Mouse (Mus musculus): ENCODE measurements around the gene Tnnt1. TPM values are rescaled to one million over a fixed set of nuclear protein-coding genes. Genes with fewer than 3 reads are reported as not detected.

The Tnnt1 gene
- polyA plus RNA-seq, 1 experiment from 2014 or later: 13.4 TPM

DNA sequence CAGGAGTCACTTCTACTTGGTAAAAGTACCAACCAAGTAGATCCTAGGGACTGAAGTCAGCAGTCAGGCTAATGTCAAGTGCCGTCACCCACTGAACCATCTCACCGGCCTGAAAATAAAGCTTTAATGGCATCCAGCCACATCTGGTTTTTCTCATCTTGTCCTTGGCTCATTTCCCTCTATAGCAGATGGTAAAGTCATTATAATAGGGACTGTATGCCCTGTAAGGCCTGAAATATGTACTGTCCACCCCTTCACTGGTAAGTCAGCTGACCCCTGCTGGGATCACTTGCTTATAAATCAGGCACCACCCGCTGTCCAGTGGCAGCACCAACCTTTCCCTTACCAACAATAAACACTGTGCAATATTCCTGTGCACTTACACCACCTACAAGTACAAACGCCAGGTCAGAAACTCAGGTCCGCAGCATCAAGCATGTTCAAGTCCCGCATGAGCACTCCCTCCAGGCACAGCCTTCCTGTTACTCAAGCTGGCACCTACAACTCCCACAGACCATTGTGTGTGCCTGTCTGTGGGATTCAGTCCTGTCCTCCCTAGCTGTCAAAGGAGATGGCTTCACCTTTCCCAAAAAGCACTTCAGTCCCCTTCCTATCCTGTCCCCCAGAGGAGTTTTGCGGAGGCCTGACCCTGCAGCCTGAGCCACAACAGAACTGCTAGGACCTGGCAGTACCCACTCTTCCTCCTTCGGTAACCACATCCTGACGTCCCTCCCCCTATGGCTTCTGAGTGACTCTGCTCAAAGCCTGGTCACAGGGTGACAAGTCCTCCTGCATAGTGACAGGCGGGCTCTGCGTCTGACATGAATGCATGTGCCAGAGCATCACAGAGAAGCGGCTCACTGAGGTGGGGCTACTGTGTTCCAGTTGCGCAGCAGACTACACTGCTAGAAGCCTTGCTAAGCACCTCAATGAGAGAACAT lies 23.6 kb downstream of the Tnnt1 start:
- no peaks in the 10 kb centered on the region for H3K27me3 ChIP-seq (ENCODE audit: control insufficient read depth, insufficient read depth, low read length)
- H3K4me1 ChIP-seq (ENCODE audit: control insufficient read depth, insufficient read depth, low read length): no peaks in the 10 kb centered on the region
- peaks cover 45% of the 10 kb centered on the region for H3K36me3 ChIP-seq (ENCODE audit: control insufficient read depth, insufficient read depth, low read length)
- no peak overlapping the region for H3K4me2 ChIP-seq (replicated peaks; ENCODE audit: low read depth, low read length)
- H3K27ac ChIP-seq (ENCODE audit: low read depth, low read length): no peak overlapping the region
- H3K9me3 ChIP-seq (ENCODE audit: control insufficient read depth, low read length): no peaks in the 10 kb centered on the region
- 68% methylated on average over 13 of the region's 13 CpGs for WGBS
- ATAC-seq (ENCODE audit: low FRiP score, low TSS enrichment): peak; percentile 75
- no peak overlapping the region for H3K4me3 ChIP-seq (ENCODE audit: low read length)
- no peak overlapping the region; the same call in 1 of the 2 replicates for H3K9ac ChIP-seq (ENCODE audit: low read depth, low read length)

DNA sequence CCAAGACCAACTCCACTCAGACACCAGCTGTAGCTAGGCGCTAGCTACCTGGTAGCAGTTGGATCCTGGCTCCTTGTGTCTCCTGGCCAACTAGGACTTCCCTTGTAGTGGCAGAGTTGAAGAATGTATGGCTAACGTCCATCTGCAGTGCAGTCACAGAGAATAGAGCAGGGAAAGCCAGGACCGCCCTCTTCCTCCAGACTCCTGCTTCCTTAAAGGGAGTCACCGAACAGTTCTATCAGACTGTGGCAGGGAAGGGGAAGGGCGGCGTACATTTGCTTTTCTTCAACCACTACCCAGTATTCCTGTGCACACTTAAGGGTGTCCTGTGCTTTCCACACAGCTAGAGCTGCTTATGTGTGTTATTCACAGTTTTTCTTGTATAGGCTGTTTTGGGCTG lies 24.9 kb downstream of the Tnnt1 start:
- Histone ChIP-seq H3K9ac (ENCODE audit: low read depth, low read length) (no peak overlapping the region), H3K9me3 (ENCODE audit: control insufficient read depth, low read length) (no peaks in the 10 kb centered on the region), H3K4me1 (ENCODE audit: control insufficient read depth, insufficient read depth, low read length) (no peaks in the 10 kb centered on the region), H3K4me3 (ENCODE audit: low read length) (no peak overlapping the region), H3K36me3 (ENCODE audit: control insufficient read depth, insufficient read depth, low read length) (peaks cover 37% of the 10 kb centered on the region), H3K4me2 (replicated peaks; ENCODE audit: low read depth, low read length) (no peak overlapping the region), H3K27ac (ENCODE audit: low read depth, low read length) (no peak overlapping the region), H3K27me3 (ENCODE audit: control insufficient read depth, insufficient read depth, low read length) (no peaks in the 10 kb centered on the region)
- no peak for ATAC-seq (ENCODE audit: low FRiP score, low TSS enrichment)
- WGBS: 81% methylated on average over 6 of the region's 6 CpGs

DNA sequence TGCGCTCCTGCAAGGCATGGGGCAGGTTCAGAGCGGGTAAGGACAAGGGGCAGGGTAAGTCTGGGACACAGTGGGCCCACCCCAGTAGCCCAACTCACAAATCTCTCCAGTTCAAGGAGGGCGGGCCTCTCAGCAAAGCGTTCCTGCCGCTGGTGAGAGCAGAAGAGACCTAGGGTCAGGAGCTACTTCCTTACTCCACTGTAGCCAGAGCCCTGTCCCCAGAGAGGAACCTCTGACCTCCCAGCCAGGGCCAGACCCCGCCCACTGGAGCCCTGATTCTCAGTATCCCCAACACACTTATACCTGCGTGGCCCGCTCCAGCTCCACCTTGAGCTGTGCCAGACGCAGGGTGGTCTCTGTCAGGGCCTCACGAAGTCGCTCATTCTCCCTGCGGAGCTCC lies 33.9 kb downstream of the Tnnt1 start:
- Histone ChIP-seq H3K4me2 (replicated peaks; ENCODE audit: low read depth, low read length) (no peak overlapping the region), H3K9me3 (ENCODE audit: control insufficient read depth, low read length) (no peaks in the 10 kb centered on the region), H3K27ac (ENCODE audit: low read depth, low read length) (no peak overlapping the region), H3K36me3 (ENCODE audit: control insufficient read depth, insufficient read depth, low read length) (peaks cover 55% of the 10 kb centered on the region), H3K9ac (ENCODE audit: low read depth, low read length) (no peak overlapping the region), H3K4me1 (ENCODE audit: control insufficient read depth, insufficient read depth, low read length) (peaks cover 10% of the 10 kb centered on the region), H3K4me3 (ENCODE audit: low read length) (no peak overlapping the region), H3K27me3 (ENCODE audit: control insufficient read depth, insufficient read depth, low read length) (no peaks in the 10 kb centered on the region)
- no peak for ATAC-seq (ENCODE audit: low FRiP score, low TSS enrichment)
- 88% methylated on average over 12 of the region's 12 CpGs for WGBS

DNA sequence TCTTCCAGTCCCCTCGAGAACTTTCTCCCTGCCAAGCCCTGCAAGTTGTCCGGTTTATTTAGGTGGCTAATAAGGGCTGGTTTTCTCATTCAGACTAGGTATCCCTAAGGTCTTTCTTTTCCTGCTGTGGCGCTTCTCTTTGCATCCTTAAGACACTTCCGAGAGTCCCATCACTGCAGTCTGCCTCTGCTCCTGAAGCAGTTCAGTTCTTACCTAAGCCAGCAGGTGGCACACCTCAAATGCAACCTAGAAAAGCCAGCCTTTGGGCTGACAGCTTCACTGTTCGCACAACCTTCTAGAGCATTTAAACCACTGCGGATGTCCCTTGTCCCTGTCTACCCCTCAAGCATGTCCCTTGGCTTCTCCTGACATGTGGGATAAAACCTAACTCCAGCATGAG lies 36.5 kb downstream of the Tnnt1 start:
- no peaks in the 10 kb centered on the region for H3K9me3 ChIP-seq (ENCODE audit: control insufficient read depth, low read length)
- ATAC-seq (ENCODE audit: low FRiP score, low TSS enrichment): no peak
- peaks cover 10% of the 10 kb centered on the region for H3K4me1 ChIP-seq (ENCODE audit: control insufficient read depth, insufficient read depth, low read length)
- peaks cover 38% of the 10 kb centered on the region for H3K36me3 ChIP-seq (ENCODE audit: control insufficient read depth, insufficient read depth, low read length)
- WGBS: 22% methylated on average over 6 of the region's 6 CpGs
- H3K27me3 ChIP-seq (ENCODE audit: control insufficient read depth, insufficient read depth, low read length): peaks cover 8% of the 10 kb centered on the region; the same call in 1 of the 2 replicates
- no peak overlapping the region for H3K4me3 ChIP-seq (ENCODE audit: low read length)
- no peak overlapping the region for H3K9ac ChIP-seq (ENCODE audit: low read depth, low read length)
- no peak overlapping the region for H3K4me2 ChIP-seq (replicated peaks; ENCODE audit: low read depth, low read length)
- H3K27ac ChIP-seq (ENCODE audit: low read depth, low read length): no peak overlapping the region

DNA sequence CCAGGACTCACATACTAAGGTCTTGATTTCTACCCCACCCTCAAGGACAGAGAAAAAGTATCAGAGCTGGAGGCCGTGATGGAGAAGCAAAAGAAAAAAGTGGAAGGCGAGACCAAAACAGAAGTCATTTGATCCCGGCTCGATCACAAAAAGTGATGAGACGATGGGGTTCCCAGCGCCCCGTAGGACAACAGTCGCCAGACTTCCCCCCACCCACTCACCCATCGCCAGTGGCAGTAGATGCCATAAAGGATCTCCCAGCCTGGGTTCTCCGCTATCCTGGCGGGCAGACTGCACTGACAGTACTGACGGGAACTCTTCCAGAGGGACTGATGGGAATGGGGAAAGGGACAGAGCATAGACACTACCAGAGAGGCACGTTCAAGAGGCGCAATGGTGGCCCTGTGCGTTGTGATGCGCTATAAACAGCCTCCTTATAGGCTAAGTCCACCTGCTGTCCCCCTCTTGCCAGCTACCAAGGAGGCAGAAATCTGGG lies 37.3 kb downstream of the Tnnt1 start:
- Histone ChIP-seq H3K9ac (ENCODE audit: low read depth, low read length) (peak overlapping the region; percentile 51; the same call in 1 of the 2 replicates), H3K27ac (ENCODE audit: low read depth, low read length) (peak overlapping the region; percentile 66; the same call in 1 of the 2 replicates), H3K4me3 (ENCODE audit: low read length) (peak overlapping the region; percentile 42), H3K4me2 (replicated peaks; ENCODE audit: low read depth, low read length) (peak overlapping the region; percentile 67), H3K4me1 (ENCODE audit: control insufficient read depth, insufficient read depth, low read length) (peaks cover 10% of the 10 kb centered on the region), H3K27me3 (ENCODE audit: control insufficient read depth, insufficient read depth, low read length) (peaks cover 14% of the 10 kb centered on the region; the same call in 1 of the 2 replicates), H3K9me3 (ENCODE audit: control insufficient read depth, low read length) (no peaks in the 10 kb centered on the region), H3K36me3 (ENCODE audit: control insufficient read depth, insufficient read depth, low read length) (peaks cover 30% of the 10 kb centered on the region)
- ATAC-seq (ENCODE audit: low FRiP score, low TSS enrichment): peak; percentile 4; the same call in 1 of the 2 replicates
- WGBS: 2% methylated on average over 16 of the region's 16 CpGs

DNA sequence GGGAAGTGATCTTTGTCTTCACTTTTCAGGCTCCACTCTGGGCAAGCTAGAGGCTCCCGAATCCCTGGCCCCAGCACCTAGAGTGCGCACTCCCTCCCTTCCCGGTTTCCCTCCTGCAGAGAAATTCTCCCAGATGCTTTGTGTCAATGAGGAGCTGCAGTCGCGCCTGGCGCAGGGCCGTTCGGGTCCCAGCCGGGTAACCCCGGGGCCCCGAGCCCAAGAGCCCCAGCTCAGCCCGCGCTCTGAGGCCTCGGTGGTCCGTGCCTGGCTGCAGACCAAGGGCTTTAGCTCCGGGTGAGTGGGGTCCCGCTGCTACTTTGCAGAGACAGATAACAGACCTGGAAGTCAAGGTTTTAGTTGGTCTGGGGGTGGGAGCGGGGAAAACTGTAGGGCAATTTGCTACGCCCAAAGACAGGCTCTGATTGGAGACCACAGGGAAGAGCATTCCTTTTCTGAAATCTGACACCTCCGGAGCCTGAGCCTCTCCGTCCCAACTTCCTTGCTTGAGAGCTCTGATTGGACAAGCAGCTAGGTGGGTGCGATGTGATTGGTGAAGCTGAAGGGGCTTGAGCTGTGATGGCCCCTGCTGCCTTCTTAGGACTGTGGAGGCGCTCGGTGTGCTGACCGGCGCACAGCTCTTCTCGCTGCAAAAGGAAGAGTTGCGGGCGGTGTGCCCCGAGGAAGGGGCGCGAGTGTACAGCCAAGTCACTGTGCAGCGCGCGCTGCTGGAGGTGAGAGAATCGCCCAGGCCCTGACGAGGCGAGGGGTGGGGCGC lies 38.0 kb downstream of the Tnnt1 start:
- WGBS: under 1% methylated on average over 39 of the region's 39 CpGs
- no peaks in the 10 kb centered on the region for H3K9me3 ChIP-seq (ENCODE audit: control insufficient read depth, low read length)
- H3K4me2 ChIP-seq (replicated peaks; ENCODE audit: low read depth, low read length): peak overlapping the region; percentile 67
- H3K4me3 ChIP-seq (ENCODE audit: low read length): peak overlapping the region; percentile 42
- peaks cover 10% of the 10 kb centered on the region for H3K4me1 ChIP-seq (ENCODE audit: control insufficient read depth, insufficient read depth, low read length)
- H3K27me3 ChIP-seq (ENCODE audit: control insufficient read depth, insufficient read depth, low read length): peaks cover 16% of the 10 kb centered on the region; the same call in 1 of the 2 replicates
- peak overlapping the region; percentile 51 for H3K9ac ChIP-seq (ENCODE audit: low read depth, low read length)
- peaks cover 24% of the 10 kb centered on the region for H3K36me3 ChIP-seq (ENCODE audit: control insufficient read depth, insufficient read depth, low read length)
- peak; percentile 96 for ATAC-seq (ENCODE audit: low FRiP score, low TSS enrichment)
- H3K27ac ChIP-seq (ENCODE audit: low read depth, low read length): peak overlapping the region; percentile 83

DNA sequence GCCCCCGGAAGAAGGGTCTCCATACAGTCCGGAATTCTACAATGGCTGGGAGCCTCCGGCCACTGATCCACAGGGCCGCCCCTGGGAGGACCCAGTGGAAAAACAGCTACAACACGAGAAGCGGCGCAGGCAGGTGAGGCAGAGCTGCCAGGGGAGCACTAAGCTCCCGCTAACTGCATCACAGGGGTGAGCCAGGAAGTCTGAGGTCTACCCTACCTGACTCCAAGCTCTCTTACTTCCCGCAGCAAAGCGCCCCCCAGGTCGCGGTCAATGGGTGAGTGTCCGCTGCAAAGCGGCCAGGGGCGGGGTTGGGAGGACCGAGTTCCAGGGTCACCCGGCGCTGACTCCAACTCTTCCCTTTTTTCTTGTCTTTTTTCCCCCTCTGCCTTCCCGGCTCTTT lies 42.2 kb downstream of the Tnnt1 start:
- Histone ChIP-seq H3K27ac (ENCODE audit: low read depth, low read length) (no peak overlapping the region), H3K4me2 (replicated peaks; ENCODE audit: low read depth, low read length) (no peak overlapping the region), H3K27me3 (ENCODE audit: control insufficient read depth, insufficient read depth, low read length) (peaks cover 23% of the 10 kb centered on the region), H3K9me3 (ENCODE audit: control insufficient read depth, low read length) (no peaks in the 10 kb centered on the region), H3K36me3 (ENCODE audit: control insufficient read depth, insufficient read depth, low read length) (no peaks in the 10 kb centered on the region), H3K4me3 (ENCODE audit: low read length) (no peak overlapping the region), H3K9ac (ENCODE audit: low read depth, low read length) (no peak overlapping the region), H3K4me1 (ENCODE audit: control insufficient read depth, insufficient read depth, low read length) (peaks cover 9% of the 10 kb centered on the region)
- WGBS: 8% methylated on average over 18 of the region's 19 CpGs
- ATAC-seq (ENCODE audit: low FRiP score, low TSS enrichment): no peak

DNA sequence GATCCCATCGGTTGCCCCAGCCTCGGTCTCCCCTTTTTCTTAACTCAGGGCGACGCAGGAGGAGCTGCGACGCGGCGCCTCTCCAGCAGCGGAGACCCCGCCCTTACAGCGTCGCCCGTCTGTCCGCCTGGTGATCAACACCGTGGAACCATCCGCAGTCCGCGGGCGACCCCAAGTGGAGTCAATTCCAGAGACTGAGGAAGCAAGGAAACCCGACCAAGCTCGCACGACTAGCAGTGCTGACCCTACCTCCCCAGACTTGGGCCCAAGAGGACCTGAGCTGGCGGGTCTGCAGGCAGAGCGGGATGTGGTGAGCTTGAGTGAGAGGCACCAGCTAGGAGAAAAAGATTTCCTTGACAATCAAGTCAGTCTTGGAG lies 45.0 kb downstream of the Tnnt1 start:
- H3K36me3 ChIP-seq (ENCODE audit: control insufficient read depth, insufficient read depth, low read length): no peaks in the 10 kb centered on the region
- H3K4me3 ChIP-seq (ENCODE audit: low read length): peak overlapping the region; percentile 39
- H3K4me2 ChIP-seq (replicated peaks; ENCODE audit: low read depth, low read length): peak overlapping the region; percentile 73
- peak; percentile 86 for ATAC-seq (ENCODE audit: low FRiP score, low TSS enrichment)
- H3K4me1 ChIP-seq (ENCODE audit: control insufficient read depth, insufficient read depth, low read length): 0 out of 2 replicates have a peak, but pooled peaks cover 4% of the 10 kb centered on the region
- peak overlapping the region; percentile 35; the same call in 1 of the 2 replicates for H3K9ac ChIP-seq (ENCODE audit: low read depth, low read length)
- no peak overlapping the region for H3K27ac ChIP-seq (ENCODE audit: low read depth, low read length)
- H3K9me3 ChIP-seq (ENCODE audit: control insufficient read depth, low read length): no peaks in the 10 kb centered on the region
- WGBS: 1% methylated on average over 22 of the region's 24 CpGs
- peaks cover 21% of the 10 kb centered on the region for H3K27me3 ChIP-seq (ENCODE audit: control insufficient read depth, insufficient read depth, low read length)

All from kidney, embryonic 14.5 days (tissue).